Mouse (Mus musculus) midbrain, embryonic 12.5 days (tissue): ENCODE results near the gene Cdc25b. TPM values are rescaled to one million over a fixed set of nuclear protein-coding genes. Genes with fewer than 3 reads are reported as not detected.

Experiments
- ATAC-seq: fragments of 200-750 bp; cut with Nextera tagmentation; 2 replicates; pipeline ENCODE4 v1.8.0; 2017; ENCODE audit warnings: low read depth, moderate TSS enrichment, moderate library complexity; ENCODE audit not compliant: low FRiP score
- H3K27ac ChIP-seq: fragments of 300-500 bp; sonication (generic); replicated peaks from 2 replicates; pipeline ENCODE4 v1.5.1; 2016; ENCODE audit warnings: mild to moderate bottlenecking
- H3K27me3 ChIP-seq: fragments of 300-500 bp; sonication (generic); 2 replicates; pipeline ENCODE4 v1.6.1; 2016; ENCODE audit warnings: mild to moderate bottlenecking
- H3K36me3 ChIP-seq: fragments of 300-500 bp; sonication (generic); 2 replicates; pipeline ENCODE4 v1.6.1; 2016
- H3K4me1 ChIP-seq: fragments of 300-500 bp; sonication (generic); 2 replicates; pipeline ENCODE4 v1.6.1; 2016
- H3K4me2 ChIP-seq: fragments of 300-500 bp; sonication (generic); replicated peaks from 2 replicates; pipeline ENCODE4 v1.6.1; 2016; ENCODE audit warnings: mild to moderate bottlenecking, moderate library complexity
- H3K4me3 ChIP-seq: fragments of 300-500 bp; sonication (generic); 2 replicates; pipeline ENCODE4 v1.5.1; 2016; ENCODE audit warnings: mild to moderate bottlenecking
- H3K9ac ChIP-seq: fragments of 300-500 bp; sonication (generic); replicated peaks from 2 replicates; pipeline ENCODE4 v1.6.1; 2016; ENCODE audit warnings: mild to moderate bottlenecking, moderate library complexity
- H3K9me3 ChIP-seq: fragments of 300-500 bp; sonication (generic); 2 replicates; pipeline ENCODE4 v1.6.1; 2016; ENCODE audit warnings: mild to moderate bottlenecking
- WGBS: fragments of 180-500 bp; shearing (Covaris S2); methylation state at CpG from one replicate; pipeline ENCODE4 v1.1.7; 2016; 5-methylcytosine and 5-hydroxymethylcytosine counted together
- polyA plus RNA-seq: library from polyadenylated mRNA; unstranded; fragments of >200 nt; fragmentation: Nextera tagmentation; extraction: Ambion mirVana; gene quantifications from 2 replicates; pipeline ENCODE4 v1.2.1, GENCODE M21; 2016

Gene Cdc25b
- polyA plus RNA-seq, 1 experiment from 2014 or later: 111 TPM

DNA sequence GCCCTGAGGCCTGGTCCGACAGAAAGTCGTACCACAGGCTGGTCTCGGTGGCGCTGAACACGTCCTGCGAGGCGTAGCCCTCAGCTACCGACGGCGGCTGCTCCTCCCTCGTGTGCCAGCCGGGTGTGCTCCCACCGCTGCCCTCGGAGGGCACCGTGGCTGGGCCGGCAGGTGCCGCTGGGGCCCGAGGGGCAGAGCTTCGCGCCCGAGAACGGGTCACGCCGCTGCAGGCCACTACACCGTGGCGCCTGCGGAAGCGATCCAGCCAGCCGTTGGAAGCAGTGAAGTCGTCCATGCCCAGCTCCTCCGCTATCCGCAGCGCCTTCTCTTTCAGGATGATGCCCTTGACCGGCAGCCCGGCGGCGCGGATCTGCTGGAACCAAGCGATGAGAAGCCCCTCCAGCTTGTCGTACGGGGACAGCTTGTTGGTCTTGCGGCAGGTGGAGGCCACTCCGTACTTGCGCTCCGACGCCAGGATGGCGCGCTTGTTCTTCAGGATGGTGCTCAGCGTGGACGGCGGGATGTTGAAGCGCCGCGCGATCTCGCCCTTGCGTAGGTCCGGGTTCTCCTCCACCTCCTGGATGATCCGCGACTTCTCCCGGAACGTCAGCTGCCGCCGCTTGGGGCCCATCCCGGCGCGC is 7.4 kb upstream of the Cdc25b start:
- Histone ChIP-seq H3K27me3 (no peaks in the 10 kb centered on the region), H3K36me3 (peaks cover 18% of the 10 kb centered on the region), H3K4me3 (peak overlapping the region; percentile 82), H3K9ac (peak overlapping the region; percentile 91), H3K27ac (peak overlapping the region; percentile 88), H3K4me1 (peaks cover 40% of the 10 kb centered on the region), H3K4me2 (peak overlapping the region; percentile 96), H3K9me3 (no peaks in the 10 kb centered on the region)
- WGBS: under 1% methylated on average over 66 of the region's 67 CpGs
- ATAC-seq: peak; percentile 50

- ATAC-seq: peak; percentile 86
- Histone ChIP-seq H3K4me1 (peaks cover 38% of the 10 kb centered on the region), H3K4me3 (peak within 1 kb of the TSS; percentile 82), H3K36me3 (peaks cover 18% of the 10 kb centered on the region), H3K4me2 (peak within 1 kb of the TSS; percentile 96), H3K27me3 (no peaks in the 10 kb centered on the region), H3K9me3 (no peaks in the 10 kb centered on the region), H3K9ac (peak within 1 kb of the TSS; percentile 91), H3K27ac (peak within 1 kb of the TSS; percentile 88)
- WGBS: 3% methylated on average over 35 of the region's 57 CpGs
Measured at GRCm38 (mm10) chr2:131179990-131180587, 6.7 kb upstream of the Cdc25b start, which contains the start of gene Cenpb. TSS of gene Cenpb (minus strand) at chr2:131180067.

DNA sequence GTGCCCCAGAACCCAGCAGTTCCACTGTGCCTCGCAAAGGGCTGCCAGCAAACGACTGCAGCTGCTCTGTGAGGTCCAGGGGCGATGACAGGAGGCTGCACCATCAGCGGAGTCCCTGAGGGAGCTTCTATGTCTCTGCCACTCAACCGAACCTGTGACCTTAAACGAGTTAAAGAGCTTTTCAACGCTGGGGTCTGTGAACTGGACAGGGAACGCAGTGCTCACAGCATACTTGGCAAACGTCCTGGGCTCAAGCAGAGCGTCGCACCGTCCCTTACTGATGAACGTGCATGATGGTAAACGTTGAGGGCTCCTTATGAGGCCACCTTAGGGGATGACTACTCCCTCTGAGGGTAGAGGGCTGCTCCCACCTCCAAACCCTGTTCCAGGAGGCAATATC is 406 bp upstream of the Cdc25b start:
- peak overlapping the region; percentile 76 for H3K4me2 ChIP-seq
- H3K36me3 ChIP-seq: 0 out of 2 replicates have a peak, but pooled peaks cover under 1% of the 10 kb centered on the region
- peak overlapping the region; percentile 82 for H3K9ac ChIP-seq
- WGBS: 1% methylated on average over 14 of the region's 14 CpGs
- H3K4me1 ChIP-seq: peaks cover 47% of the 10 kb centered on the region
- H3K27me3 ChIP-seq: no peaks in the 10 kb centered on the region
- peak overlapping the region; percentile 54 for H3K4me3 ChIP-seq
- peak overlapping the region; percentile 75 for H3K27ac ChIP-seq
- no peaks in the 10 kb centered on the region for H3K9me3 ChIP-seq
- no peak for ATAC-seq

DNA sequence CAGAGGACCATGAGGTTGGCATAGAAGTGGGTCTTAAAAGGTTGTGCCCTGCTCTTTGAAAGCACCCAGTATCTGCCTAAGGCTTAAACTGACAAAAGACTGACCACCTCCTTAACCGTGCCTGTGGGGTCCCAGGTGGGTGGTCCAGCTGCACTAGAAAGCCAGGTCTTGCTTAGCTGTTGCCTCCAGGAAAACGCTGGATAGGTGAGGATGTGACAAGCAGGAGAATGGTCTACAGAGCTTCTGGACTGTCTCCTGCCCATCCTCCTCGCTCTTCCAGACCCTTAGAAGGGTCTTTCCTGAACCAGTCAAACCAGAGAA is 813 bp downstream of the Cdc25b start:
- WGBS: 22% methylated on average over 3 of the region's 3 CpGs
- H3K36me3 ChIP-seq: peaks cover 10% of the 10 kb centered on the region
- peak overlapping the region; percentile 82 for H3K9ac ChIP-seq
- H3K27ac ChIP-seq: peak overlapping the region; percentile 75
- no peaks in the 10 kb centered on the region for H3K9me3 ChIP-seq
- H3K4me2 ChIP-seq: peak overlapping the region; percentile 76
- no peaks in the 10 kb centered on the region for H3K27me3 ChIP-seq
- H3K4me1 ChIP-seq: peaks cover 51% of the 10 kb centered on the region
- peak overlapping the region; percentile 54 for H3K4me3 ChIP-seq
- ATAC-seq: no peak

- WGBS: 91% methylated on average over 5 of the region's 5 CpGs
- H3K4me3 ChIP-seq: peak overlapping the region; percentile 54
- H3K9ac ChIP-seq: peak overlapping the region; percentile 82; the same call in 1 of the 2 replicates
Measured at GRCm38 (mm10) chr2:131188311-131188710, 1.6 kb downstream of the Cdc25b start.

DNA sequence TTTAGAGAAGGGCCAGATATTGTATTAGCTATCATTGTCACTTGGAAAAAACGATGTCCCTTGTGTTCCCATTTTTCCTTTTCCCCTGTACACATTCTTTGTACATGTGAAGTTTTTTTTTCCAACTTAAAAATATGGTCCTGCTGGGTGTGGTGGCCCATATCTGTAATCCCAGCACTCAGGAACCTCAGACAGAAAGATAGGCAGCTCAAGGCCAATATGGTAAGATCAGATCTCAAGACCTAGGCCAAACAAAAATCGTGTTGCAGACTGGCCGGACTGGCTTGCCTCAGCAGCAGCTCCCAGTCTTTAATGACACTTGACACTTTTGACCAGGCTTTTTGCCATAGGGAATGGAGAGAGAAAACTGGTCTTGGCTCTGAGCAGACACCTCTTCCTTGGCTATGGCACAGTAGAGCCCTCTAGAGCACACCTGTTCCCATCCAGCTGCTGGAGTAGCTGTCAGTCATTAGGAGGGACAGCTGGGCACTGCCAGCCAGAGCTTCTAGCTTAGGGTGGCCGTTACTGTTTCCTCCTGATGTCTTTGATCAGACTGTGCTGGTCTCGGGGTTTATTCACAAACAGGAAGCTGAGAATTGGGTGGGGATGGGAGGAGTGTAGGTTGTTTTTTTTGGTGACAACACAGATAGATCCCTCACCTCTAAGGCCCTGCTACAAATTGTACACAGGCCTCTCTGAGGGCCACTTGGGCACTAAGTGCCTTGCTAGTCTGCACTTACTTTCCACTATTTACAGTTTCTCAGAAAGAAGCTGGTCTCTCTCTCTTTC is 3.0 kb downstream of the Cdc25b start:
- ATAC-seq: no peak
- Histone ChIP-seq H3K27me3 (no peaks in the 10 kb centered on the region), H3K36me3 (peaks cover 31% of the 10 kb centered on the region), H3K9ac (peak overlapping the region; percentile 4; the same call in 1 of the 2 replicates), H3K4me1 (peaks cover 51% of the 10 kb centered on the region), H3K4me2 (peak overlapping the region; percentile 76), H3K27ac (peak overlapping the region; percentile 90), H3K9me3 (no peaks in the 10 kb centered on the region), H3K4me3 (peak overlapping the region; percentile 11; the same call in 1 of the 2 replicates)
- WGBS: 32% methylated on average over 5 of the region's 5 CpGs

More at GRCm38 (mm10) chr2:131188311-131188710, 1.6 kb downstream of the Cdc25b start:
- Histone ChIP-seq H3K36me3 (peaks cover 17% of the 10 kb centered on the region), H3K9me3 (no peaks in the 10 kb centered on the region), H3K4me2 (peak overlapping the region; percentile 76), H3K4me1 (peaks cover 51% of the 10 kb centered on the region), H3K27ac (no peak overlapping the region), H3K27me3 (no peaks in the 10 kb centered on the region)
- no peak for ATAC-seq

GRCm38 (mm10) chr2:131190344-131191004 is 3.7 kb downstream of the Cdc25b start:
- peak overlapping the region; percentile 76 for H3K4me2 ChIP-seq
- H3K9ac ChIP-seq: 0 out of 2 replicates have a peak overlapping the region, but pooled peaks have one; percentile 4
- H3K4me1 ChIP-seq: peaks cover 51% of the 10 kb centered on the region
- H3K36me3 ChIP-seq: peaks cover 39% of the 10 kb centered on the region
- peak; percentile 79 for ATAC-seq
- WGBS: 6% methylated on average over 10 of the region's 10 CpGs
- H3K27ac ChIP-seq: peak overlapping the region; percentile 90
- H3K27me3 ChIP-seq: no peaks in the 10 kb centered on the region
- peak overlapping the region; percentile 11; the same call in 1 of the 2 replicates for H3K4me3 ChIP-seq
- no peaks in the 10 kb centered on the region for H3K9me3 ChIP-seq

DNA sequence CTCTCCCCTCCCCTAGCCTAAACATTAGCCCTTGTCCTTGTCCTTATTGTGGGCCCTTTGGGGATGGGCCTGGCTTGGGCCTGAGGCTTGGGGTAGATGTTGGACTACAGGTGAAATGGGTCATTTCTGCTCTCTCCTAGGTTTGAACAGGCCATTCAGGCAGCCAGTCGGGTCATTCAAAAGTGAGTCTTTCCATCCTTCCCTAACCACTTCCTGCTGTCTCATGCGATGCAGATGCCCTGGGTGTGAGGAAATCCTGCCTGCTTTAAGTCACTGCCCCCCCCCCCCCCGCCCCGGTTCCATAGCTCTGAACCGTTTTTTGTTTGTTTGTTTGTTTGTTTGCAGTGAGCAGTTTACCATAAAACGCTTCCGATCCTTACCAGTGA is 4.2 kb downstream of the Cdc25b start:
- 58% methylated on average over 6 of the region's 7 CpGs for WGBS
- peak overlapping the region; percentile 76 for H3K4me2 ChIP-seq
- peak overlapping the region; percentile 90 for H3K27ac ChIP-seq
- H3K4me1 ChIP-seq: peaks cover 50% of the 10 kb centered on the region
- ATAC-seq: no peak
- peaks cover 44% of the 10 kb centered on the region for H3K36me3 ChIP-seq
- no peaks in the 10 kb centered on the region for H3K9me3 ChIP-seq
- no peaks in the 10 kb centered on the region for H3K27me3 ChIP-seq
- H3K9ac ChIP-seq: no peak overlapping the region
- H3K4me3 ChIP-seq: no peak overlapping the region

GRCm38 (mm10) chr2:131196606-131197316 is 10.0 kb downstream of the Cdc25b start:
- Histone ChIP-seq H3K27ac (no peak overlapping the region), H3K4me3 (no peak overlapping the region), H3K9me3 (no peaks in the 10 kb centered on the region), H3K36me3 (peaks cover 76% of the 10 kb centered on the region), H3K27me3 (no peaks in the 10 kb centered on the region), H3K4me2 (no peak overlapping the region), H3K4me1 (peaks cover under 1% of the 10 kb centered on the region; the same call in 1 of the 2 replicates), H3K9ac (no peak overlapping the region)
- 91% methylated on average over 16 of the region's 16 CpGs for WGBS
- ATAC-seq: no peak

DNA sequence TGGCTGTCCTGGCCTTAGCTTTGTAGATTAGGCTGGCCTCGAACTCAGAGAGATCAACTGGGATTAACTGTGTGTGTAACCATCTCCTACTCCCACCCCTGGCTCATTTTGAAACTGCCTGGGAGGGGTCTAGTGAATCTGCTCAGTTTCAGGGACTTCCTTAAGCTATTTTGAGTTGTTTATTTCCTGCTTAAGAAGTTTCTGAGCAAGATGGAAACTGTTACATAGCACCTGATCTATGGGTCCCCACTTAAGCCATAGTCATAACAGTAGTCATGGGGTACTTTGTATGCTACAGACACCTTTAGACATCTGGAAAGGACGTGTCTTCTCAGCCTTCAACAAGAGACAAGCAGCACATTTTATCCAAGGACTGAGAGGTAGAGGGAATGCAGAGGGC is 14.0 kb downstream of the Cdc25b start:
- 82% methylated on average over 2 of the region's 2 CpGs for WGBS
- H3K4me1 ChIP-seq: no peaks in the 10 kb centered on the region
- H3K27me3 ChIP-seq: no peaks in the 10 kb centered on the region
- no peak overlapping the region for H3K4me3 ChIP-seq
- H3K9me3 ChIP-seq: no peaks in the 10 kb centered on the region
- no peak overlapping the region for H3K9ac ChIP-seq
- no peak overlapping the region for H3K27ac ChIP-seq
- H3K4me2 ChIP-seq: no peak overlapping the region
- no peak for ATAC-seq
- peaks cover 39% of the 10 kb centered on the region for H3K36me3 ChIP-seq

GRCm38 (mm10) chr2:131201262-131201661 is 14.5 kb downstream of the Cdc25b start:
- H3K4me2 ChIP-seq: no peak overlapping the region
- 100% methylated on average over 3 of the region's 3 CpGs for WGBS
- no peak overlapping the region for H3K9ac ChIP-seq
- peaks cover 33% of the 10 kb centered on the region for H3K36me3 ChIP-seq
- H3K4me3 ChIP-seq: no peak overlapping the region
- H3K27ac ChIP-seq: no peak overlapping the region
- H3K9me3 ChIP-seq: no peaks in the 10 kb centered on the region
- H3K27me3 ChIP-seq: no peaks in the 10 kb centered on the region
- no peak for ATAC-seq
- no peaks in the 10 kb centered on the region for H3K4me1 ChIP-seq
